Mouse (Mus musculus) cortical plate, adult 2 months (tissue): Measurements from ENCODE around the gene Gm49394.

ENCODE experiments used
- CTCF ChIP-seq: fragments of 200-500 bp; IDR thresholded peaks from 2 replicates; pipeline ENCODE4 v1.5.1; 2011; ENCODE audit warnings: mild to moderate bottlenecking, control low read depth, low read length; ENCODE audit not compliant: insufficient read depth; ENCODE audit errors: extremely low read depth
- POLR2A ChIP-seq: fragments of 200-500 bp; IDR thresholded peaks from 2 replicates; pipeline ENCODE4 v1.6.1; 2011; ENCODE audit warnings: mild to moderate bottlenecking, low read length, control low read depth; ENCODE audit not compliant: insufficient read depth; ENCODE audit errors: extremely low read depth

- TF ChIP-seq CTCF (no peak), POLR2A (no peak)
Observed at GRCm38 (mm10) chr7:142666109-142666508, 3.6 kb downstream of the Gm49394 start.
